Mouse (Mus musculus): Measurements from ENCODE around the gene Trim30c. TPM values are rescaled to one million over a fixed set of nuclear protein-coding genes. Genes with fewer than 3 reads are reported as not detected.

Trim30c gene
- polyA plus RNA-seq (2015; fragmentation: Nextera tagmentation; extraction: Ambion mirVana) = 0.13 and 0.21 TPM in 2 replicates

DNA sequence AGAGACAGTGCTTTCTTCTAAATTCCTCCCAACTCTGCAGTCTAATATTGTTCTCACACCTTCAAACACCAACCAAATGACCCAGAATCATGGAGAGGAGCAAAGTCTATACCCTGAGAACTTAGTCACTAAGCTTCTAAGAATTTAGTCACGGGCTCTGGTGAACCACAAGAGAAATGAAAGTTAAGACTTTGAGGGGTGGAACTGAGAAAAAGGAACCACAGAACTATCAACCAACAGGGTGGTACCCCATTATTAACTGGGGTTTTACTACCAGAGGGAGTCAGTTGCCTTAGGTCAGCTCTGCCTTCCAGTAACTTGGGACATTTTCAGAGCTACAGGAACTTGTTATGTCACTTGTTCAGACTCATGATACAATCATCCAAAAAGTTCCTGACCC is at the start of gene Trim30c:
Gene Trim30c, minus strand, starts transcription at position 140 of the 400 bp plus-strand sequence.
- 91% methylated on average over 1 of the region's 1 CpGs for WGBS
- no peak for ATAC-seq (ENCODE audit: low FRiP score, low TSS enrichment)

DNA sequence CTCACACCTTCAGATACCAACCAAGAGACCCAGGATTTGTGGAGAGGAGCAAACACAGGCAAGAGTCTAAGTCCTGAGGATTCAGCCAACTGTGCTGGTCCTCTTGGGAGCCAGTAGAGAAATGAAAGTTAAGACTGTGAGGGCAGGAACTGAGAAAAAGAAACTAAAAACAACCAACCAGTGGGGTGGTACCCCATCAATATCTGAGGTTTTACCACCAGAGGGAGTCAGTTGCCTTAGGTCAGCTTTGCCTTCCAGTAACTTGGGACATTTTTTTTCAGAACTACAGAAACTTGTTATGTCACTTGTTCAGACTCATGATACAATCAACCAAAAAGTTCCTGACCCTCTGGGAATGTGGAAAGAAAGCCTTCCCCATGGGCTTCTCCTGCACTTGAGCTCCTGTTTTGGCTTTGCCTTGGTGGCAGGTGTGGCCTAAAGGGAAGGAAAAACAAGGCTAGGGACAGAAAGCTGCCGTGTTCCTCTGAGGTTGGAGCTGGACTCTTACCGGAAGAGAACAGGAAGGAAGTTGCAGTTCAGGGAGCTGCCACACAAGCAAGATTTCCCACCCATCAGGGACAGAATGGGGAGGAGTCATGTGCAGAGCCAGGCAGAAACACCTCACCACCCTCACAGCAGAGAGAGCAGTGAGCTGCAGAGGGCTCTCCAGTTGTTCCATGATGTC is 45.5 kb upstream of the Trim30c start:
- no peak overlapping the region for H3K4me2 ChIP-seq (replicated peaks; ENCODE audit: low read depth, low read length)
- no peaks in the 10 kb centered on the region for H3K27me3 ChIP-seq (ENCODE audit: insufficient read depth, low read length)
- no peaks in the 10 kb centered on the region for H3K9me3 ChIP-seq (ENCODE audit: low read length)
- no peak overlapping the region for H3K27ac ChIP-seq (ENCODE audit: low read length)
- ATAC-seq (ENCODE audit: low FRiP score, low TSS enrichment) = peak; percentile 59; the same call in 1 of the 2 replicates
- 46% methylated on average over 2 of the region's 2 CpGs for WGBS
- H3K4me3 ChIP-seq (ENCODE audit: low read length) = no peak overlapping the region
- no peaks in the 10 kb centered on the region for H3K4me1 ChIP-seq (ENCODE audit: insufficient read depth, low read length)
- H3K9ac ChIP-seq (replicated peaks; ENCODE audit: low read length) = no peak overlapping the region
- H3K36me3 ChIP-seq (ENCODE audit: insufficient read depth, low read length) = no peaks in the 10 kb centered on the region

More for the DNA sequence above, at the start of gene Trim30c:
- Histone ChIP-seq H3K36me3 (ENCODE audit: insufficient read depth, low read length) (no peaks in the 10 kb centered on the region), H3K4me1 (ENCODE audit: insufficient read depth, low read length) (no peaks in the 10 kb centered on the region), H3K27me3 (ENCODE audit: insufficient read depth, low read length) (no peaks in the 10 kb centered on the region), H3K9ac (replicated peaks; ENCODE audit: low read length) (no peak within 1 kb of the TSS), H3K4me3 (ENCODE audit: low read length) (no peak within 1 kb of the TSS), H3K9me3 (ENCODE audit: low read length) (no peaks in the 10 kb centered on the region), H3K27ac (ENCODE audit: low read length) (no peak within 1 kb of the TSS), H3K4me2 (replicated peaks; ENCODE audit: low read depth, low read length) (no peak within 1 kb of the TSS)

DNA sequence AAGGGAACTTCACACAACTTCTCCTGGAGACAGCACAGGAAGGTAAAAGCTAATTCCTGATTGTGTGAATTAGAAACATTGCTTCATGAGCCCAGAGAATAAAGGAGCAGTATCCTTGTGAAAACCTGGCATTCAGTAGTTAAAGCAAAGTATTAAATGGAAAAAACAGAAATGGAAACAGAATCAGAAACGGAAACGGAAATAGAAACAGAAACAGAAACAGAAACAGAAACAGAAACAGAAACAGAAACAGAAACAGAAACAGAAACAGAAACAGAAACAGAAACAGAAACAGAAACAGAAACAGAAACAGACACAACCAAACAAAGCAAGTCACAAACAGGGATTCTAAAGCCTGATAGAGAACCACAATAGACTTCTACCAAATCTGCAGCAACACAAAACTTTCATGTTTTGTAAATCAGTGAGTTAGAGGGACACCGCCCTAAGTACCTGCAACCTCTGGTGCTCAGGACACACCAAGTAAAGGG is 3.9 kb upstream of the Trim30c start:
- 97% methylated on average over 3 of the region's 3 CpGs for WGBS
- Histone ChIP-seq H3K9me3 (ENCODE audit: low read length) (no peaks in the 10 kb centered on the region), H3K27me3 (ENCODE audit: insufficient read depth, low read length) (no peaks in the 10 kb centered on the region), H3K9ac (replicated peaks; ENCODE audit: low read length) (no peak overlapping the region), H3K36me3 (ENCODE audit: insufficient read depth, low read length) (no peaks in the 10 kb centered on the region), H3K27ac (ENCODE audit: low read length) (no peak overlapping the region), H3K4me3 (ENCODE audit: low read length) (no peak overlapping the region), H3K4me1 (ENCODE audit: insufficient read depth, low read length) (no peaks in the 10 kb centered on the region), H3K4me2 (replicated peaks; ENCODE audit: low read depth, low read length) (no peak overlapping the region)
- no peak for ATAC-seq (ENCODE audit: low FRiP score, low TSS enrichment)

DNA sequence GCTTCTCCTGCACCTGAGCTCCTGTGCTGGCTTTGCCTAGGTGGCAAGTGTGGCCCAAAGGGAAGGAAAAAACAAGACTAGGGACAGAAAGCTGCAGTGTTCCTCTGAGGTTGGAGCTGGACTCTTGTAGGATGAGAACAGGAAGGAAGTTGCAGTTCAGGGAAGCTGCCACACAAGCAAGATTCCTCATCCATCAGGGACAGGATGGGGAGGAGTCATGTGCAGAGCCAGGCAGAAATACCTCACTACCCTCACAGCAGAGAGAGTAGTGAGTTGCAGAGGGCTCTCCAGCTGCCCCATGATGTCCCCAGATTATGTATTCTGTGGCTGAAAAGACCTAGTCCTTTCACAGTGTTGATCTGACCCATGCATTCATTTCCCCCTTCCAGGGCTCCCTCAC is 503 bp upstream of the Trim30c start:
- Histone ChIP-seq H3K4me2 (replicated peaks; ENCODE audit: low read depth, low read length) (no peak overlapping the region), H3K27me3 (ENCODE audit: insufficient read depth, low read length) (no peaks in the 10 kb centered on the region), H3K9ac (replicated peaks; ENCODE audit: low read length) (no peak overlapping the region), H3K4me3 (ENCODE audit: low read length) (no peak overlapping the region), H3K27ac (ENCODE audit: low read length) (no peak overlapping the region), H3K9me3 (ENCODE audit: low read length) (no peaks in the 10 kb centered on the region), H3K4me1 (ENCODE audit: insufficient read depth, low read length) (no peaks in the 10 kb centered on the region), H3K36me3 (ENCODE audit: insufficient read depth, low read length) (no peaks in the 10 kb centered on the region)
- peak; percentile 46; the same call in 1 of the 2 replicates for ATAC-seq (ENCODE audit: low FRiP score, low TSS enrichment)

DNA sequence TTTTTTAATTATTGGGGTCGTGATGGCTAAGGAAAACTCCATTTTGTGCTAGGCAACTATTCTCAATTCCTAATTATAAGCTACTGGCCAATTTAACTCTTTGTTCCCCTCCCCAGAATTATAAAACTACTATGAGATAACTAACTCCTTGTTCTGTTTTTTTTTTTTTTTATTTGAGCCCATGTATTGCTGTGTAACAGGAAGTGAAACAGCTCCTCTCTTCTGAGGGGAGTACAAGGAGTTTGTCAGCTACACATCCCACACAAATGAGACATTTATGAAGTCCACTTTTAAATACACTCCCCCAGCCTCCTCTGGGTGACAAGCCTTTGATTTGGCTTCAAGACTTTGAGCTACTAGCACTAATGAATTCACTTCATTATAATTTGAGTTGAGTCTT is 2.1 kb downstream of the Trim30c start:
- Histone ChIP-seq H3K4me1 (ENCODE audit: insufficient read depth, low read length) (no peaks in the 10 kb centered on the region), H3K4me3 (ENCODE audit: low read length) (no peak overlapping the region), H3K9ac (replicated peaks; ENCODE audit: low read length) (no peak overlapping the region), H3K4me2 (replicated peaks; ENCODE audit: low read depth, low read length) (no peak overlapping the region), H3K27me3 (ENCODE audit: insufficient read depth, low read length) (no peaks in the 10 kb centered on the region), H3K9me3 (ENCODE audit: low read length) (no peaks in the 10 kb centered on the region), H3K36me3 (ENCODE audit: insufficient read depth, low read length) (no peaks in the 10 kb centered on the region), H3K27ac (ENCODE audit: low read length) (no peak overlapping the region)
- WGBS = 97% methylated on average over 1 of the region's 1 CpGs
- ATAC-seq (ENCODE audit: low FRiP score, low TSS enrichment) = no peak

DNA sequence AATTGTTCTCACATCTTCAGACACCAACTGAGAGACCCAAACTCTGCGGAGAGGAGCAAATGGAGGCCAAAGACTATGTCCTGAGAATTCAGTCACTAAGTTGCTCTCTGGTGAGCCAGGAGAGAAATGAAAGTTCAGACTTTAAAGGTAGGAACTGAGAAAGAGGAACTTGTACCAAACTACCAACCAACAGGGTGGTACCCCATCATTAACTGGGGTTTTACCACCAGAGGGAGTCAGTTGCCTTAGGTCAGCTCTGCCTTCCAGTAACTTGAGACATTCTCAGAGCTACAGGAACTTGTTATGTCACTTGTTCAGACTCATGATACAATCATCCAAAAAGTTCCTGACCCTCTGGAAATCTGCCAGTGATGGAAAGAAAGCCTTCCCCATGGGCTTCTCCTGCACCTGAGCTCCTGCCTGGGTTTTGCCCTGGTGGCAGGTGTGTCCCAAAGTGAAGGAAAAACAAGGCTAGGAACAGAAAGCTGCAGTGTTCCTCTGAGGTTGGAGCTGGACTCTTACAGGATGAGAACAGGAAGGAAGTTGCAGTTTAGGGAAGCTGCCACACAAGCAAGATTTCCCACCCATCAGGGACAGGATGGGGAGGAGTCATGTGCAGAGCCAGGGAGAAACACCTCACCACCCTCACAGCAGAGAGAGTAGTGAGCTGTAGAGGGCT is 30.8 kb downstream of the Trim30c start, which contains the start of gene Trim30b:
Gene Trim30b, minus strand, starts transcription at position 149 of the 679 bp plus-strand sequence.
- Histone ChIP-seq H3K4me1 (ENCODE audit: insufficient read depth, low read length) (no peaks in the 10 kb centered on the region), H3K27ac (ENCODE audit: low read length) (no peak within 1 kb of the TSS), H3K9me3 (ENCODE audit: low read length) (no peaks in the 10 kb centered on the region), H3K4me2 (replicated peaks; ENCODE audit: low read depth, low read length) (no peak within 1 kb of the TSS), H3K9ac (replicated peaks; ENCODE audit: low read length) (no peak within 1 kb of the TSS), H3K36me3 (ENCODE audit: insufficient read depth, low read length) (no peaks in the 10 kb centered on the region), H3K27me3 (ENCODE audit: insufficient read depth, low read length) (no peaks in the 10 kb centered on the region), H3K4me3 (ENCODE audit: low read length) (no peak within 1 kb of the TSS)
- ATAC-seq (ENCODE audit: low FRiP score, low TSS enrichment) = no peak
- WGBS = 77% methylated on average over 1 of the region's 1 CpGs

DNA sequence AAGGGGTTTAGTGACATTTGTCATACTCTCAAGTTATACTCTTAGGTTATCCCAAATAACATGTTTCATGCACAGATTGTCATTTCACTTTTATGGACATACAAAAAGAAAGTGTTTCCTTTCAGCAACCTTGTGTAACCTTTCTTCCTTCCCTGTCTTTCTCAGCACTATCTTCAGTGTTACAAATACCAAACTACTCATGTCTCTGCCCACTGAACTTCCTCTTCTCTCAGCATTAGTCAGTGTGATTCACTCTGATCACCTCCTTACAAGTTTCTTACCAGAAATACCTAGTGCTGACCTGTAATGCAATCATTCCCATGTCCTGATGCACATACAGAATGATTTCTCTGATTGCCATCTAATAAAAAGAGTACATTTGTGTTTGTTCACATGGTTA is 34.3 kb downstream of the Trim30c start:
- Histone ChIP-seq H3K4me1 (ENCODE audit: insufficient read depth, low read length) (no peaks in the 10 kb centered on the region), H3K36me3 (ENCODE audit: insufficient read depth, low read length) (no peaks in the 10 kb centered on the region), H3K27ac (ENCODE audit: low read length) (no peak overlapping the region), H3K27me3 (ENCODE audit: insufficient read depth, low read length) (no peaks in the 10 kb centered on the region), H3K9me3 (ENCODE audit: low read length) (no peaks in the 10 kb centered on the region), H3K9ac (replicated peaks; ENCODE audit: low read length) (no peak overlapping the region), H3K4me3 (ENCODE audit: low read length) (no peak overlapping the region), H3K4me2 (replicated peaks; ENCODE audit: low read depth, low read length) (no peak overlapping the region)
- no peak for ATAC-seq (ENCODE audit: low FRiP score, low TSS enrichment)

DNA sequence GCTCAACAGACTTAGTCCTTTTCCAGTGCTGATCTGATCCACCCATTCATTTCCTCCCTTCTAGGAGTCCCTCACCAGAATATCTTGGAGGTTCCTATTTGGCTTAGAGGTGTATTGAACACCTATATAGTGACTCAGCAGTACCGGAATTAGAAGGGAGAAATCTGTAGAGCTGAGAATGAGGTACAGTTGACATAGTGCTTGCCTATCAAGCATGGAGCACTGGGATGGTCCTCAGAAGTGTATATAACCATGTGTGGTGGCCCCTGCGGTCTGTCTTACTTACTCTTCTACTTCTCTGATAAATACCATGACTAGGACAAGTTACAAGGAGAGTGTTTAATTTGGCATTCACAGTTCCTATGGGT is 47.1 kb downstream of the Trim30c start:
- Histone ChIP-seq H3K9ac (replicated peaks; ENCODE audit: low read length) (no peak overlapping the region), H3K27me3 (ENCODE audit: insufficient read depth, low read length) (no peaks in the 10 kb centered on the region), H3K4me1 (ENCODE audit: insufficient read depth, low read length) (peaks cover 8% of the 10 kb centered on the region; the same call in 1 of the 2 replicates), H3K4me3 (ENCODE audit: low read length) (peak overlapping the region; percentile 57), H3K9me3 (ENCODE audit: low read length) (no peaks in the 10 kb centered on the region), H3K4me2 (replicated peaks; ENCODE audit: low read depth, low read length) (peak overlapping the region; percentile 65; the same call in 1 of the 2 replicates), H3K27ac (ENCODE audit: low read length) (0 out of 2 replicates have a peak overlapping the region, but pooled peaks have one; percentile 38), H3K36me3 (ENCODE audit: insufficient read depth, low read length) (no peaks in the 10 kb centered on the region)
- ATAC-seq (ENCODE audit: low FRiP score, low TSS enrichment) = no peak; the same call in 1 of the 2 replicates
- WGBS = 74% methylated on average over 2 of the region's 2 CpGs

DNA sequence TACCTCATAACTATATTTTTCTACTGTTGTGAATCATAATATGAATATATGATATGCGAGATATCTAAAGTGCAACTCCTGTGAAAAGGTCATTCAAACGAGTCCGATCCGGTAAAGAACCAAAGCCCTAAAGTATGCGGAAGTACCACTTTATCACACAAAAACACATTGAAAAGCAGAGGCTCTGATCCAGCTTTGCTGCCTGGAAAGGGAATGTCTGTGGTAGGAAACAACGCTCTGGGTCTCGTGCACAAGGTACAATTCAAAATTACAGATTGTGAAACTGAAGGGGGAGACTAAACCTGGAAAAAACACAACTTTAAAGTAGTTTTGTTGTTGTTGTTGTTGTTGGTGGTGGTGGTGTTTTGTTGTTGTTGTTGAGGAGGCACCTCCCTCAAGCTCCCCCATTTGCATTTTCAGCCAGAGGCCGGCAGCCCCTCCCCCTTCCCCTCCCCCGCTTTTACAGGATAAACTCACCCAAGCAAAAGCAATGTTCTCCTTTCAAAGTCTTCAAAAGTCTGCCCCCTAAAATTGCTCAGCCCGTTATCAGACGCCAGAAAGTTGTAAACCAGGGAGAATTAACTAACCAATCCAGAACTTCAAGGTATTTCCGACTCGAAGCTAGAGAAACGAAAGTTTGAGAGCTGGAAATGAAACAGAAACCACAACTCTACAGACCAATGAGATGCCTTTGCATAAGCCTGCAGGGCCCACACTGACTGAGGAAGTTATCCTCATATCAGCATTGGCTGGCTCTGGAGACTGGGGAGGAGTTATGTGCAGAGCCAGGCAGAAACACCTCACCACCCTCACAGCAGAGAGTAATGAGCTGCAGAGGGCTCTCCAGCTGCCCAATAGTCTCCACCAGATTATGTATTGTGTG is 47.7 kb downstream of the Trim30c start, which contains the start of gene Trim12c:
Gene Trim12c, minus strand, starts transcription at position 646 of the 883 bp plus-strand sequence.
- Histone ChIP-seq H3K4me1 (ENCODE audit: insufficient read depth, low read length) (peaks cover 8% of the 10 kb centered on the region; the same call in 1 of the 2 replicates), H3K27me3 (ENCODE audit: insufficient read depth, low read length) (no peaks in the 10 kb centered on the region), H3K36me3 (ENCODE audit: insufficient read depth, low read length) (no peaks in the 10 kb centered on the region), H3K9me3 (ENCODE audit: low read length) (no peaks in the 10 kb centered on the region), H3K27ac (ENCODE audit: low read length) (peak within 1 kb of the TSS; percentile 68), H3K4me2 (replicated peaks; ENCODE audit: low read depth, low read length) (peak within 1 kb of the TSS; percentile 65), H3K9ac (replicated peaks; ENCODE audit: low read length) (peak within 1 kb of the TSS; percentile 50), H3K4me3 (ENCODE audit: low read length) (peak within 1 kb of the TSS; percentile 57)
- peak; percentile 100 for ATAC-seq (ENCODE audit: low FRiP score, low TSS enrichment)
- WGBS = 4% methylated on average over 14 of the region's 14 CpGs
